Mouse (Mus musculus) limb, embryonic 14.5 days (tissue): ENCODE data around the gene Eva1c. TPM values are rescaled to one million over a fixed set of nuclear protein-coding genes. Genes with fewer than 3 reads are reported as not detected.
A peak's percentile ranks its signal among the peaks of the same experiment; 100 is the strongest.

Experiments used
- ATAC-seq: fragments of 200-750 bp; cut with Nextera tagmentation; 2 replicates; pipeline ENCODE4 v1.8.0; 2017; ENCODE audit warnings: low read depth, moderate number of reproducible peaks, moderate TSS enrichment; ENCODE audit not compliant: low FRiP score
- DNase-seq: peaks from one replicate; pipeline ENCODE4 v3.0.0-alpha.2; 2015; ENCODE audit warnings: low spot score
- H3K27ac ChIP-seq: fragments of 300-500 bp; sonication (generic); replicated peaks from 2 replicates; pipeline ENCODE4 v1.5.1; 2014; ENCODE audit warnings: low read depth, mild to moderate bottlenecking, low read length, moderate library complexity, mixed read lengths
- H3K27me3 ChIP-seq: fragments of 300-500 bp; sonication (generic); 2 replicates; pipeline ENCODE4 v1.6.1; 2014; ENCODE audit warnings: low read length, mixed read lengths; ENCODE audit not compliant: control insufficient read depth, insufficient read depth
- H3K36me3 ChIP-seq: fragments of 300-500 bp; sonication (generic); 2 replicates; pipeline ENCODE4 v1.6.1; 2014; ENCODE audit warnings: mild to moderate bottlenecking, low read length, moderate library complexity, mixed read lengths; ENCODE audit not compliant: control insufficient read depth, insufficient read depth
- H3K4me1 ChIP-seq: fragments of 300-500 bp; sonication (generic); 2 replicates; pipeline ENCODE4 v1.6.1; 2014; ENCODE audit warnings: antibody characterized with exemption, low read length, mixed read lengths; ENCODE audit not compliant: control insufficient read depth, insufficient read depth
- H3K4me2 ChIP-seq: fragments of 300-500 bp; sonication (generic); replicated peaks from 2 replicates; pipeline ENCODE4 v1.6.1; 2014; ENCODE audit warnings: low read depth, mild to moderate bottlenecking, low read length, moderate library complexity; ENCODE audit not compliant: severe bottlenecking
- H3K4me3 ChIP-seq: fragments of 300-500 bp; sonication (generic); replicated peaks from 2 replicates; pipeline ENCODE4 v1.5.1; 2014; ENCODE audit warnings: low read length
- H3K9ac ChIP-seq: fragments of 300-500 bp; sonication (generic); 2 replicates; pipeline ENCODE4 v1.6.1; 2014; ENCODE audit warnings: mild to moderate bottlenecking, low read depth, low read length, moderate library complexity; ENCODE audit not compliant: severe bottlenecking
- H3K9me3 ChIP-seq: fragments of 300-500 bp; sonication (generic); 2 replicates; pipeline ENCODE4 v1.6.1; 2016; ENCODE audit warnings: low read length; ENCODE audit not compliant: control insufficient read depth
- POLR2A ChIP-seq: fragments of 200-500 bp; IDR thresholded peaks from 2 replicates; pipeline ENCODE4 v1.8.0; 2012; ENCODE audit warnings: inconsistent platforms, mild to moderate bottlenecking, moderate library complexity, borderline replicate concordance; ENCODE audit not compliant: insufficient read depth, insufficient read length; ENCODE audit errors: extremely low read depth
- WGBS: fragments of 180-500 bp; shearing (Covaris S2); extraction: QIAGEN DNeasy Blood & Tissue Kit; methylation state at CpG from one replicate; pipeline ENCODE4 v1.1.7; 2014; 5-methylcytosine and 5-hydroxymethylcytosine counted together
- polyA plus RNA-seq, 2 experiments: library from polyadenylated mRNA; depleted of rRNA in 1 of 2; stranded (reverse) in 1 of 2; unstranded in 1 of 2; fragments of >200 nt; fragmentation: Nextera tagmentation in 1 of 2; extraction: Ambion mirVana in 1 of 2; gene quantifications; 2 replicates each; pipeline versions ENCODE4 v1.2.1 to v1.2.3; 2012 to 2014

Eva1c gene
- polyA plus RNA-seq, 2 experiments: 1.4 to 2.6 TPM

DNA sequence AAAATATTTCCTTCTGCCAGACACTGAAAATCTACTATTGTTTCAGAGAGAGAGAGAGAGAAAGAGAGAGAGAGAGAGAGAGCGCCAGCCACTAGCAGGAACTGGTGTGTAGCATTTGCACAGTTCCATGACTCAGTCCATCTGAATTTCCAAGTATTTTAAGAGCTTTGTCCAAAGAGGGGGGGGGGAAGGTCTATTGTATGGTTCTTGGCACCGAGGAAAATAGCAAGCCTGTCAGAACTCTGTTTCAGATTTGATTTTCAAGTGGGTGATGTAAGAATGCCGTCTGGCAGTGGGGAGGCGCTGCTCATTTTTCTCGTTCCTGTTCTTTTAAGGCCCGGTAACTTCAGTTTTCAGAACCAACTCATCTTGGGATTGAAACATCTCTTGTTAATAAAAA lies 18.5 kb downstream of the Eva1c start:
- Histone ChIP-seq H3K4me2 (no peak overlapping the region), H3K9me3 (no peaks in the 10 kb centered on the region), H3K4me1 (no peaks in the 10 kb centered on the region), H3K27me3 (no peaks in the 10 kb centered on the region; the same call in 1 of the 2 replicates), H3K36me3 (no peaks in the 10 kb centered on the region), H3K27ac (no peak overlapping the region), H3K4me3 (no peak overlapping the region), H3K9ac (no peak overlapping the region)
- TF ChIP-seq POLR2A: no peak
- no peak for ATAC-seq
- DNase-seq: no peak
- 69% methylated on average over 6 of the region's 6 CpGs for WGBS

DNA sequence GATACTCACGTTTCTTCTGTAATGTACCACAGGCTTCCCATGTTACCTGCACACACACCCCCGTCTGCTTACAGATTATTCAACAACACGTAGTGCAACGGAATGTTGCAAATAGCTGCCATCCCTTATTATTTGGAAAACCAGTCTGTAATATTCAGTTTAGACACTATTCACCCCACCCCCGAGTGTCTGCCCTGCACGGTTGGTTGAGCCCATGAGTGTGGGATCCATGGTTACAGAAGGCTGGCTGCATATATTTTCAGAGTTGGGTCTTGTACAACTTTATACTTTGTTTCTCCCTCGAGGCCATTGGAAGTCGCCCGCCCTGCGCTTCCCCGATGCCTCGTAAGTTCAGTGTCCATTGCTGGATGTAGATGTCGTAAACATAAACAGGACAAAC lies 19.1 kb downstream of the Eva1c start:
- WGBS: 72% methylated on average over 13 of the region's 13 CpGs
- TF ChIP-seq POLR2A: no peak
- H3K27ac ChIP-seq: no peak overlapping the region
- no peaks in the 10 kb centered on the region for H3K36me3 ChIP-seq
- H3K4me1 ChIP-seq: no peaks in the 10 kb centered on the region
- no peak overlapping the region for H3K4me3 ChIP-seq
- DNase-seq: no peak
- H3K9ac ChIP-seq: no peak overlapping the region
- no peak for ATAC-seq
- H3K9me3 ChIP-seq: no peaks in the 10 kb centered on the region
- no peak overlapping the region for H3K4me2 ChIP-seq
- H3K27me3 ChIP-seq: no peaks in the 10 kb centered on the region; the same call in 1 of the 2 replicates

DNA sequence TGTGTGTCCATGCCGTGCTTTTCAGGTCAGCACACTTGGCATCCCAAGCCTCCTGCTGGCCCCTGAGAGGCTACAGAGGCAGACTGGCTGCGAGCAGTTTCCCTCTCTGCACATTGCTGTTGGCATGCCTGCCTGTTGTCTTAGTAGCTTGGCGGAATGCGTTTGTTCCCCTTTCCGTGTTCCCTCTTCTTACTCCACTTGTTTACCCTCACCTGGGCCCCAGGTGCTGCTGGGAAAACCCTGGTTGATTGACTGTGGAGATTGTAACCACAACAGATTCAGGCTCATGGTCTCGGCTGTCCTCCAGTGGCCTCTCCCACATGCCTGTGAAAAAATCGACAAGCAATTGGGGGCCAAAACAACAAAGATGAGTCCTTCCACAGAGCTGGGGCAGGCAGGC lies 22.2 kb downstream of the Eva1c start:
- no peaks in the 10 kb centered on the region for H3K36me3 ChIP-seq
- H3K27me3 ChIP-seq: no peaks in the 10 kb centered on the region; the same call in 1 of the 2 replicates
- no peak overlapping the region for H3K27ac ChIP-seq
- no peak overlapping the region for H3K9ac ChIP-seq
- TF ChIP-seq POLR2A: no peak
- H3K4me3 ChIP-seq: no peak overlapping the region
- no peaks in the 10 kb centered on the region for H3K9me3 ChIP-seq
- H3K4me1 ChIP-seq: peaks cover 13% of the 10 kb centered on the region; the same call in 1 of the 2 replicates
- H3K4me2 ChIP-seq: no peak overlapping the region
- WGBS: 80% methylated on average over 7 of the region's 7 CpGs
- no peak for DNase-seq
- ATAC-seq: no peak

DNA sequence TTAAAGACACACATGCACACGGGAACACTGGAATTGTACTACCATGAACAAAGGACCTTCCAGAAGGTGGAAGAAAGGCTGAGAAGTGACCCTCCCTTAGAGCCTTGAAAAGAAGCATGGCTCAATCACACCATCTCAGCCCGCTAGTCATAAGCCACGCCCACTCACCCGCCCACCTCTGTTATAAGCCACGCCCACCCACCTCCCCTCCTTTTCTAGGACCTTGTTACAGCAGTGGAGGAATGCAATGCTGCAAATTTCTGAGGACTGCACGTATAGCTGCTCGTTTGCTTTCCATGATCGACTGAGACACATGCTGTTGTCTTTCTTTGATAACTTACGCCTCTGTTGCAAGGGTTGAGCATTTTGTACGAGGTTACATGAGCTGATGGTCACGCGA lies 22.7 kb downstream of the Eva1c start:
- DNase-seq (peak; percentile 36), ATAC-seq (no peak)
- TF ChIP-seq POLR2A: no peak
- Histone ChIP-seq H3K4me2 (no peak overlapping the region), H3K9ac (no peak overlapping the region), H3K4me3 (no peak overlapping the region), H3K27ac (no peak overlapping the region), H3K36me3 (no peaks in the 10 kb centered on the region), H3K27me3 (no peaks in the 10 kb centered on the region; the same call in 1 of the 2 replicates), H3K4me1 (peaks cover 14% of the 10 kb centered on the region; the same call in 1 of the 2 replicates), H3K9me3 (no peaks in the 10 kb centered on the region)
- 43% methylated on average over 12 of the region's 12 CpGs for WGBS

DNA sequence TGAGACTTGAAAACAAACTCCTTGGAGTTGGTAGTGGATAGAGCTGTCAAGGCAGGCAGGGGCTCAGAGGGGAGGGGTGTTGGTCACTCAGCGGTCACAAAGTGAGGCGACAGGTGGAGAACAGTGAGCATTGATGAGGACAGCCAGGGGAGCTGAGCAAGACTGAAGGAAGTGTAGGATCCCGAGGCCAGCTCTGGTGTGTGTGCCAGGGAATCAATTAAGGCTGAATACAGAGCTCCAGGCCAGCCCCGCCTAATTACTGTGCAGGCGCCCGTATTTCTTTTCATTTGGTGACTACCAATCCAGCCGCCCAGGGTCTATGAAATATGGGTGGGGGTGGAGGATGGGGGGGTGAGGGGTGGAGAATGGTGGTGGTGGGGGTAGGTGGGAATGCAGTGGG lies 24.4 kb downstream of the Eva1c start:
- ATAC-seq: no peak
- no peak overlapping the region for H3K4me3 ChIP-seq
- 36% methylated on average over 7 of the region's 7 CpGs for WGBS

DNA sequence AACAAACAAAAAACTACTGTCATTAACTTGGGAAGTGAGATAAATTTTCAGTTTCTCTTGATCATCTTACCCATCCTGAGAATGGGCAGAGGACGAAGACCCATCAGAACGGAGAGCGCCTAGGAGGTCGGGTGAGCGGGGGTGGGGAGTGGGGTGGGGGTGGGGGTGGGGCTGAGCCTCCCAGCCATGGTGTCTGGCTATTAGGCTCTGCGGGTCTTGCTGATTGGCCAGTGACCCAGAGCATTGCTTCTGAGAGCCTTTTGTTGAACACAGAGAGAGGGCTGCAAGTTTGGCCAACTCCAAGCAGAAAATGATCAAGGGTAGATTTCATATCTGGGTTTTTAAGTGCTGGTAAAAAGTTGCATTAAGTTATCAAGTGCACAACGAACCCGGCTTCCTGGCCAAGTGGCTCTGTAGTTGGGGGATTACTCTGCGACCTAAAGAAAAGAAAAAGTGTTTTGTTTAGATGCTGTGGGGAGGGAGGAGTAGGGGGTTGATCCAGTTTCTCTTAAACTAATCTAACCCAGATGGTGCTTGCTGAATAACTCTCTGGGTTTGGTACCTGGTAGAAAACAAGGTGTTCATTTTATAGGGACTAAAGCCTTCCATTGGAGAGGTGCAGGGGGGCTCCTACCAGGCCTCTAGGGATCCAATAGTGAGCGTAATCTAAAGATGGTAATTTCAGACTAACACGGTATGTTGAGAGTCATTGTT lies 25.3 kb downstream of the Eva1c start:
- H3K36me3 ChIP-seq: no peaks in the 10 kb centered on the region
- no peak for DNase-seq
- no peaks in the 10 kb centered on the region; the same call in 1 of the 2 replicates for H3K27me3 ChIP-seq
- TF ChIP-seq POLR2A: no peak
- no peak overlapping the region for H3K27ac ChIP-seq
- H3K4me2 ChIP-seq: no peak overlapping the region
- H3K4me3 ChIP-seq: no peak overlapping the region
- no peak overlapping the region for H3K9ac ChIP-seq
- H3K9me3 ChIP-seq: no peaks in the 10 kb centered on the region
- WGBS: 32% methylated on average over 11 of the region's 11 CpGs
- H3K4me1 ChIP-seq: peaks cover 16% of the 10 kb centered on the region; the same call in 1 of the 2 replicates
- no peak for ATAC-seq

More for the DNA sequence above, 24.4 kb downstream of the Eva1c start:
- H3K9ac ChIP-seq: no peak overlapping the region
- H3K9me3 ChIP-seq: no peaks in the 10 kb centered on the region
- H3K4me2 ChIP-seq: no peak overlapping the region
- no peak for TF ChIP-seq POLR2A
- H3K36me3 ChIP-seq: no peaks in the 10 kb centered on the region
- peaks cover 16% of the 10 kb centered on the region; the same call in 1 of the 2 replicates for H3K4me1 ChIP-seq
- no peak overlapping the region for H3K27ac ChIP-seq
- DNase-seq: no peak
- H3K27me3 ChIP-seq: no peaks in the 10 kb centered on the region; the same call in 1 of the 2 replicates
